Mouse (Mus musculus) right cerebral cortex, postnatal 36 days (tissue): Measurements from ENCODE around the gene Dbndd2.

ENCODE experiments used
- DNase-seq, 2 experiments: peaks; one replicate each; pipeline ENCODE4 v3.0.0; 2022; ENCODE audit warnings: low spot score in 2 of 2, mixed read lengths in 1 of 2

The Dbndd2 gene

DNA sequence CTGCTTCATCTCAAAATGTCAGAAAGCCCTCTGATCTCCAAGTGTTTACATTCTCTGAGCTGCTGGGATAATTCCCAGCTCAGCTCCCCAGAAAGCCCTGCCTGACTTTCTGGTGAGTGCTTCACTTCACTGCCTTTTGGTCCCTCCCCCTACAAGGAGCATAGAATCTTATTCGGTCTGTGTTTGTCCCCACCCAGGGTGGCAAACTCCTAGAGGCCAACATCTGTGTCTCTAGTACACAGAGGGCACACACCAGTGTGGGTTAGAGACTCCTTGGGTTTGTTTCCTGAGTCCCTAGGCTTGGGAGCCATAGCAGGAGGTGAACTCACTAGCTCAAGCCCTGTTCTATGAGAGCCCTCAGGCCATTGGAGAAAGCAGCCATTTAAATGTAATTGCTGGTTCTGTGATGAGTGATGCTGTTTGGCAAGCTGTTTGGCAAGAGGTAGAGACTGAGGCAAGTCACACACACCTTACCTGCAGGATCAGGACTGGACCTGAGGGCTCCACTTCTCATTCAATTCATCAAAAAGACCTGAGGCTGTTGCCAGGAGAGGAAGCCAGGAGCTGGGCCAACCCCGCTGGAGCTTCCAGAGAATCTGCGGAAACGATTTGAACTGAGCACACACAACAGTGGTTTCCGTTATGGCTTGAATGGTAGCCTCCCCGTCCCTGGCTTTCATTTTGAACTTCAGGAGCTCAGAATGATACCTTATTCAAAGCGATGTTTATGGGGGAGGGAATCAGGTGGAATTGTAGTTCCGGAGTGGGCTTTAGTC, 54.9 kb downstream of the Dbndd2 start:
- DNase-seq: no peak

DNA sequence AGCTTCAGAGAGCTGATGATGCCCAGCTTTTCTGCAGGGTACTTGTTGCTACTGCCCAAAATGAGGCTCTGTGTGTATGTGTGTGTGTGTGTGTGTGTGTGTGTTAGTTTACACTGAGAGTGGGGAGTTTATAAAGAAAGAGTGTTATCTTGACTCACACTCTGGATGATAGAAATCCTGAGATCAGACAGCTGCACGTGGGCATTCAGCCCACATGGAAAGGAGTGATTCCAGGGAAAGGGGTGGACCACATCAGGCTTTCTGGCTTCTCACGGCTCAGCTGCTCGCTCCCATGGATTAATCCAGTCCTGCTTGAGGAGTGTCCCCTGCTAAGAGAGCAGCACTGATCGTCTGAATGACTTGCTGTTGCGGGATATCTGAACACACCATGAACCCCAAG, 56.2 kb downstream of the Dbndd2 start:
- peak; percentile 70 to 83 for DNase-seq

DNA sequence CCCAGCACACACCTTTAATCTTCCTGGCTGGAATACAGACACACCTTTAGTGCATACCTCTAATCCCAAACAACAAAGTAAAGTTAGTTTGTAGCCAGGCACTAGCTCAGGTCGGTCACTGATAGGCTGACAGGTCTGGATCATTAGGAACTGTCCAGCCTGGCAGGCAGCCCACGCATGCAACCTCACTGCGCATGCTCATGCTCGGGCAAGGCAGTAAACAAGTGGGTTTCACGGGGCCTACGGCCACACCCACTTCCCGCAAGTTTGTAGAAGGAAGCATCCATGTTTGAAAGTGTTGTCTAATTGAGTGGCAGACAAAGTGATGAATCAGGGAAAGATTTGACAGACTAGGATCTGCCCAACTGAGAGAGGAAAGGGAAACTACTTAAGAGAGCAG, 56.7 kb downstream of the Dbndd2 start:
- no peak for DNase-seq
